Mouse (Mus musculus) inflammation-experienced regulatory T-cells, adult 6 months (primary cell): ENCODE measurements around the gene Polr3h. TPM values are rescaled to one million over a fixed set of nuclear protein-coding genes. Genes with fewer than 3 reads are reported as not detected.
"Not testable (repeated sequence)": the region's sequence is repeated elsewhere in the genome, so short reads cannot be mapped to it uniquely, and the experiment has no call there.

Experiments
- ATAC-seq: one replicate; pipeline ENCODE4 v1.8.0; 2017
- polyA plus RNA-seq, 3 experiments: library from polyadenylated mRNA; unstranded; fragments of 100-300 nt; shearing (Covaris generic); gene quantifications; one replicate each; pipeline ENCODE4 v1.2.1; 2017

Polr3h gene
- 10 to 100 TPM; 17.4 to 28.3 (median 22.6) TPM for polyA plus RNA-seq

GRCm38 (mm10) chr15:81925760-81926445 lies at the start of gene Polr3h:
Gene Polr3h, minus strand, starts transcription at chr15:81926240.
- peak; percentile 89 for ATAC-seq

DNA sequence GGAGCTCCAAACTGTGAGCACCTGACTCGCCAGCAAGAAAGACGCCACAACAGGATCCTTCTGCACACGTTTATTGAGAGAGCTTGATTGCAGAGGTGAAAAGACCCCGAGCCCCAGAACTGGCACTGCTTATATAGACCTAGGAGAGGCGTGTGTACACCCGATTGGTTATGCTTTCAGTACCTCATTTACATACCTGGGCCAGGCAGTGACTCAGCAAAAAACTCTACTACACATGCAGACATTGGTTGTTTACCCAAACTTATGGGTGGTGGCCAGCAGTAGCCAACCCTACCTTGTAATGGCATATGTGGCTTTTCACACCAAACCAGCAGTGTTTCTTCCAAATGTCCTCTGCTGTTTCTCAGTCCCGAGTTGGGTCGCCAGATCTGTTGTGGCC lies 49.1 kb upstream of the Polr3h start:
- not testable (repeated sequence) for ATAC-seq

DNA sequence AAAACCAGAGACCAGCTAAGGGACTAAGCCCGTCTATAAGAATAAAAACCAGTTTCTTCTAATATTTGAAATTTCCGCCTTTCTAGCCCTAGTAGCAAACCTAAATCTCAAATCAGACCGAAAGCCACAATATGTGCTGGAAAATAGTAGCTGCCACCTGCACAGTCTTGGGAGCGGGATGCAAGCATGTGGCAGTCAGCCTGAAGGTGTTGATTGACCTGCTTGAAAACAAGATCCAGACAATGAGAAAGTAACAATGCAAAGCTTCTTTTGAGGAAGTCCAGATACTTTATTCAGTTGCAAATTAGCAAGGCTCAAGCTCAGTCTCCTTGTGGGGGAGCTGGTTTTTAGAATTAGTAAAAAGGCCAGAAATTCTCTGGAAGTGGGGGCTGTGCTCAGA lies 44.5 kb upstream of the Polr3h start:
- ATAC-seq: not testable (repeated sequence)

- ATAC-seq: not testable (repeated sequence)
These were observed 43.6 kb upstream of the Polr3h start for GRCm38 (mm10) chr15:81969635-81970034.

- ATAC-seq: no peak
These were observed 43.1 kb upstream of the Polr3h start for GRCm38 (mm10) chr15:81969173-81969572.

DNA sequence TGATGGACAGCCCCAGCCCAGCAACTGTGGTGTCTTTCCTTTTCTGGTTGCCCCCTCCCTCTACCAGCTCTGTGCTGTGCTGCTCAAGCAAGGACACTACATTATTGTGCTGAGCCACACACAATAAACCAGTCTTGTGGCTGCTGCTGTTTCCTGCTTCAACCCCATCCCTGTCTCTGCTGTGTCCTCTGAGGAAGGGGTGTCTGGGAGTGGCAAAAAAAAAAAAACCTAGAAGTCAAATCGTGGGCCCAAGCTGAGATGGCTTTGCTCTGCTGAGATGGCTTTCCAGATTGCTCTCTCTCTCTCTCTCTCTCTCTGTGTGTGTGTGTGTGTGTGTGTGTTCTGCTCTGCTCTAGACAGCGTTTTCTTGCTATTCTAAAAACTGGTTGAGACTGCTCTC lies 42.4 kb upstream of the Polr3h start:
- no peak for ATAC-seq

- no peak for ATAC-seq
These were observed 41.8 kb upstream of the Polr3h start for GRCm38 (mm10) chr15:81967821-81968220.

- no peak for ATAC-seq
These were observed 40.2 kb upstream of the Polr3h start for GRCm38 (mm10) chr15:81966062-81966829.

DNA sequence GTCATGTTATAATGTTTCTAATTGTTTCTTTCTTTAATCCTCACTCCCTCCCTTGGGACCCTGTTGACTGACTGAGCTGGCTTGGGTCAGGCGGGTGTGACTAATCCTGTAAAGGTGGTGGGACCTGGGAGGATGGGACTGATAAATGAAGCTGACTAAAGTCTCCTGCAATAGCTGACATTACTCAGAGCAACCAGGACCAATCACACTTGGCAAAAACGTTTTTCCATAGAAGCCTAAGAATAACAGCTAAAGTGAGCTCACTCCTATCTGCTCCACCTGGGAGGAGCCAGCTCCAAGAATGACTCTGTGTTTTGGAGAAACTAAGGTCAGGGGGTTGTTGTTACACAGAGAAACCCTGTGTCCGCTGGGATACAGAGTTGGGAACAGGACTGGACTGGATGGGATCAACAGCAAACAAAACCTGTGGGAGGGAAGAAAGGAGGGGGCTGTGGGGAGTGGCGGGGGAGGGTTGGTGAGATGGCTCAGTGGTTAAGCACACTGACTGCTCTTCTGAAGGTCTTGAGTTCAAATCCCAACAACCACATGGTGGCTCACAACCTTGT lies 39.0 kb upstream of the Polr3h start:
- ATAC-seq: no peak

DNA sequence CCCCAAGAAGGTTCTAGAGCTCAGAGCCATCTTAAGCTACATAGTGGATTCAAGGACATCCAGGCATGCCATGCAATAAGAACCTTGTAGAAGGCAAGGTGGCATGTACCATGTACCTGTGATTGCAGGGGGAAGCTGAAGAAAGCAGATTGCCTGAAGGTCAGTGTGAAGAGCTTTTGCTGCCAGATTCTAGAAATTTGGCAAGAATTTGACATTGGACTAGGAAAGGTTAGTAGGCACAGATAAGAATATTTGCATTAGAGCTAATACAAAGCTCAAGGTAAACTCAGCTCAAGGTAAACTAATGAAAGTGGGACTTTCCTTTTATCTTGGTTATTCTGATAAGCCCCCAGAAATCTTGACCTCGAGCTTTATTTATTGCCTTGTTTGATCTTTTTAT lies 38.2 kb upstream of the Polr3h start:
- no peak for ATAC-seq

GRCm38 (mm10) chr15:81961078-81961451 lies 35.0 kb upstream of the Polr3h start:
- ATAC-seq: no peak

DNA sequence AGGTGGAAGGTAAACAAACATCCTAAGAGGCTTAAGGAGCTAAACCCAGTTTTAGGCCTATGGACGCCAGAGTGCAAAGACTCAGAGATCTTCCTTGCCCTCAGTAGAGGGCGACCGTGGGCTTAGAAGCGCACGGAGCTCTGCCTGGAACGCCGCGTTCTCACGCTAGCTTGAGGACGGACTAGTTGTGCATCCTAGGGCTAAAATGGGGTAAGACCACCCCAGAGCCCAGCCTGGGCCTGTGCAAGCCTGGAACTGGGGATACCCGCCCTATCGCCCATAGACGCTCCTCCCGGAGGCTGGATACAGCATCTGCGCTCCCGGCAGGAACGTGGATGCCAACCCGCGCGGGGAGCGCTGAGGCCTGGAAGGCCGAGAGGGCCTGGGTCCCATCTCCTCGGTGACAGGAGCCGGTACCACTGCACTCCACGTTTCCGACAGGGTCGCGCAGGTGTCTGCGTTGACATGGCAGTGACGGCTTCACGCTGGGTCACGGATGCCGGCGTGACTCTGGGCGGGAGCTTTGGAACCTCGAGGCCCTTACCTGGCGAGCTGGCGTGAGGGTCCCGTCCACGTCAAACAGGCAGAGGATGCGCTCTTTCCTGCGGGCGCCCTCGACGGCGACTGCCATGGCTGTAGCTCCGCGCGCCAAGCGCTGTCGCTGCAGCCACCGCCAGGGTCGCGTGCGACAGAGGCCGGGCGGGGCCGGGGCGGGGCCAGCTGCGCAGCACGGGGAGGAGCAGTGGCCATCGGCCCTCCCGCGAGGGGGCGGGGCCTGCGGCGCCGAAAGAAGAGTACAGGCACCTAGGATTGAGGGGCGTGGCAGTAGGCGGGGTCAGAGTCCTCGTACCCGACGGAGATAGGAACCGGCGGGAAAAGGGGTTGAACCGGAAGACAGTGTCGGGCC lies 34.4 kb upstream of the Polr3h start, which contains the start of gene Pmm1:
Pmm1 (minus strand) TSS at position 760 of the 907 bp plus-strand sequence.
- peak; percentile 96 for ATAC-seq

- ATAC-seq: no peak
These were observed 32.9 kb upstream of the Polr3h start for GRCm38 (mm10) chr15:81958906-81959305.

DNA sequence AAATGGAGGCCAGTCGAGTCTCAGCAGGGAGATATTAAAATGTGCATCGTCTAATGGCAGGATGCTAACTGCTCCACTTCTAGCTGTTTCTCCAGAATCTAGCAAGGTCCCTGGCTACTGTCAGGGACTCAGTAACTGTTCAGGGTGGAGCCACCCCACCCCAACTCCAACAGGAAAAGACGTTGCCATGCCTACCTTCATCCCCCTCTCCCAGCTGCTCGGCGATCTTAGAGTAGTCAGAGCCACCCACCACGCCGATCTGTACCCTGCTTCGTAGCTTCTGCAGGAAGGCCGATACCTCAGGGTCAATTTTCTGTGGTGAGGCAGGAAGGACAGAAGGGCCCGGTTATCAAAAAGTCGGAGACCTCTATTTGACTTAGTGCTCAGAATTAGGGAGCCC lies 31.6 kb upstream of the Polr3h start:
- ATAC-seq: no peak

DNA sequence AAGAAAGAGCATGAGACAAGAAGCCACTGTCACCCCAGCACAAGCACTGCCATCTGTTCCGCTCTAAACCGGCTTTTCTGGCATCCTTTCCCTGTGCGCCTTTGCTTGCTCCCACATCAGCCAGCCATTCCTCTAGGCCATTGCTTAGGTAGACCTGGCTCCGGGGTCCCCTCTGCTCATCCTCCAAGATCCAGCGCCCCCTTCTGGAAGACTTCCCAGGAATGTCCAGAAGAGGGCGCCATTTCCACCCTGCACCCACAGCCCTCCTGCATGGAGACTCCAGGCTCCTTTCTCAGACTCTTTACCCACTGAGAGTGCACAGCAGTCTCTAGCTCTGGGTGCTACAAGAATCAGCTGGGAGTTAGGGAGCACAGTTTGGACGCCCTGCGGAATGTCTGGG lies 30.4 kb upstream of the Polr3h start:
- ATAC-seq: no peak

DNA sequence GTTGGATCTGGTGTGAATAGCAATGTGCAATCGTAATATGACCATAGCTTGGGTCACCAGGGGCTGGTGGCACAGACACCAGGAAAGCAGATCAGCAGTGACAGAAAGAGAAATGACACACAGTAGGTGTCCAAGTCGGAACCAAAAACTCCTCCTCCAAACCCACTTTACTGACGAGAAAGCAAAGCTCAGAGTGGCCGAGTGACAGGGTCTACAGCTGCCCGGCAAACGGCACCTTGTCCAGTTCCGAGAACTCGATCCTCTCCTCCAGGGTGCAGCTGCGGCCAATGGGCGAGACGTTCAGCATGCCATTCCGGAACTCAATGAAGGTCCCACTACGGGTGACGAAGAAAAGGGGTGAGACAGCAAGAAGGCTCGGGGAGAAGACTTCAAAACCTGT lies 29.4 kb upstream of the Polr3h start:
- no peak for ATAC-seq

GRCm38 (mm10) chr15:81954716-81955115 lies 28.7 kb upstream of the Polr3h start:
- ATAC-seq: no peak

- ATAC-seq: no peak
These were observed 28.1 kb upstream of the Polr3h start for GRCm38 (mm10) chr15:81954151-81954583.

DNA sequence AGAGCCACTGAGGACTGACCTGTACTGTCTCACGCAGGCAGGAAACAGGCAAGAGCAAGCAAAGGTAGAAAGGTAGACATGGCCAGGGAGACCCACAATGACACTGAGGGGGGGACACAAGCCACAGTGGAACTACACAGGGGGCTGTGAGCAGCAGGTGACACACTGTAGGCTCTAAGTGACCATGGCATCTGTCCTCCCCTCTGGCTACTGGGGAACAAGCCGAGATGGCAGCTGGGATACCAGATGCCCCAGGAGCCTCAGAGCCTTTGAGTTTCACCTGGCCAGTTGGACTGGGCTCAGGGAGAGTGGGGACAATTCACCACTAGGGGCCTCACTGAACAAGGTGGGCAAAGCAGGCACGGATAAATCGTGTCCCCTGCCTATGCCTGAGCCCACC lies 26.3 kb upstream of the Polr3h start:
- no peak for ATAC-seq

GRCm38 (mm10) chr15:81951159-81951558 lies 25.1 kb upstream of the Polr3h start:
- ATAC-seq: no peak

- ATAC-seq: no peak
These were observed 24.7 kb upstream of the Polr3h start for GRCm38 (mm10) chr15:81950716-81951115.

DNA sequence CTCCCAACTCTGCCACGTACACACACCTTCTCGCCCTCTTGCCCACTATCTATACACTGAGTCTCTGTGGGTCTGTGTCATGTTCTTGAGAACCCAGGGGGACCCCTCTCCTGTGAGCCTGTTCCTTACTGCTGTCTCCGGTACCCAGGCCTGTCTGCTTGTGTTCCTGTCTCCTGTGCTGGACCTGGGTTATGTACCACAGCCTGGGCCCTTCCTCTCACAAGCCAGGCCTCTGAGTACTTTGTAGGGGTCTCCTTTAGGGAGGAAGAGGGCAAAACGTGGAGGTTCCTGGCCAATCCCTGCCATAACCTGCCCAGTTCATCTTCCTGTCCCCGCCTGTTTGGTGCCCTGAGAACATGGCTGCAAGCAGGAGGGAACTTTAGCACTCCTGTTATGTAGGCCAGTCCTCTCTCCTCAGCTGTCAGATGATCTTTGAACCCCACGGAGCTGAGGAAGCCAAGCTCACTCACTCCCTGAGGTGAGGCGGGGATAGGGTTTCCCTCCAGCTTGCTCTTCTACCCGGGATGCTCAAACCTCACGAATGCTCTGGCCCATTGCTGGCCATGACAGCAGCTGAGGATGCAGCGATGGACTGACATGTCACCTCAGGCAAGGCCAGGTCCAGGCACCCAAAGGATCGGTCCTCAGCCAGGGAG lies 23.6 kb upstream of the Polr3h start:
- ATAC-seq: no peak
